Mouse (Mus musculus): Measurements from ENCODE around the gene Olfr507. TPM values are rescaled to one million over a fixed set of nuclear protein-coding genes. Genes with fewer than 3 reads are reported as not detected.
"Not testable (repeated sequence)": the region's sequence is repeated elsewhere in the genome, so short reads cannot be mapped to it uniquely, and the experiment has no call there.

Gene Olfr507
- not detected in 2 replicates for polyA plus RNA-seq (2015; fragmentation: Nextera tagmentation; extraction: Ambion mirVana)

DNA sequence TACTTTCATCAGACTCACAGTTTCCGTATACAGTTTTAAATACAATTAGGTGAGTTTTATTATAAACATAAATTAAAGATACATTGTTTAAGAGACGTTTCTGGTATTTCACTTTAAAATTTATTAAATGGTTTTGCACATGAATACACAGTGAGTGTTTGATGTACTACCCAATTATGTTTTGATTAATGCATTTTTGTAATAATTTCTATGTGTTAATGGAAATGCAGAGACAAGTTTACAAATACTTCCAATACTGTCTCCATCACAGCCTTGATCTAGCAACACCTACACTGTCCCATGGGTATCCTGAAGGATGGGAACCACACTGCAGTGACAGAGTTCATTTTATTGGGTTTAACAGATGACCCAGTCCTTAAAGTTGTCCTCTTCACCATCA is at the start of gene Olfr507:
Olfr507 (plus strand) TSS at position 301 of the 400 bp plus-strand sequence.
- H3K4me1 ChIP-seq (ENCODE audit: control insufficient read depth, insufficient read depth, low read length): no peaks in the 10 kb centered on the region
- H3K36me3 ChIP-seq (ENCODE audit: control insufficient read depth, insufficient read depth): no peaks in the 10 kb centered on the region
- ATAC-seq (replicated peaks; ENCODE audit: extremely low read depth, insufficient read depth, low FRiP score): no peak
- no peak within 1 kb of the TSS for H3K4me3 ChIP-seq (ENCODE audit: low read length)
- no peak within 1 kb of the TSS for H3K27ac ChIP-seq (ENCODE audit: low read length)
- WGBS: 52% methylated on average over 2 of the region's 2 CpGs
- no peak within 1 kb of the TSS for H3K4me2 ChIP-seq (ENCODE audit: low read depth, low read length)
- H3K9me3 ChIP-seq (replicated peaks; ENCODE audit: control insufficient read depth, low read length): no peaks in the 10 kb centered on the region
- no peak within 1 kb of the TSS for H3K9ac ChIP-seq (ENCODE audit: low read length)
- no peaks in the 10 kb centered on the region for H3K27me3 ChIP-seq (ENCODE audit: control insufficient read depth, insufficient read depth, low read length)

- Histone ChIP-seq H3K4me3 (ENCODE audit: low read length) (no peak overlapping the region), H3K9ac (ENCODE audit: low read length) (no peak overlapping the region), H3K27ac (ENCODE audit: low read length) (no peak overlapping the region), H3K4me1 (ENCODE audit: control insufficient read depth, insufficient read depth, low read length) (no peaks in the 10 kb centered on the region), H3K9me3 (replicated peaks; ENCODE audit: control insufficient read depth, low read length) (0 out of 2 replicates have a peak, but pooled peaks cover 5% of the 10 kb centered on the region), H3K27me3 (ENCODE audit: control insufficient read depth, insufficient read depth, low read length) (no peaks in the 10 kb centered on the region), H3K4me2 (ENCODE audit: low read depth, low read length) (no peak overlapping the region), H3K36me3 (ENCODE audit: control insufficient read depth, insufficient read depth) (no peaks in the 10 kb centered on the region)
- 76% methylated on average over 1 of the region's 1 CpGs for WGBS
- no peak for ATAC-seq (replicated peaks; ENCODE audit: extremely low read depth, insufficient read depth, low FRiP score)
Observed at GRCm38 (mm10) chr7:108589797-108590196, 31.8 kb upstream of the Olfr507 start.

DNA sequence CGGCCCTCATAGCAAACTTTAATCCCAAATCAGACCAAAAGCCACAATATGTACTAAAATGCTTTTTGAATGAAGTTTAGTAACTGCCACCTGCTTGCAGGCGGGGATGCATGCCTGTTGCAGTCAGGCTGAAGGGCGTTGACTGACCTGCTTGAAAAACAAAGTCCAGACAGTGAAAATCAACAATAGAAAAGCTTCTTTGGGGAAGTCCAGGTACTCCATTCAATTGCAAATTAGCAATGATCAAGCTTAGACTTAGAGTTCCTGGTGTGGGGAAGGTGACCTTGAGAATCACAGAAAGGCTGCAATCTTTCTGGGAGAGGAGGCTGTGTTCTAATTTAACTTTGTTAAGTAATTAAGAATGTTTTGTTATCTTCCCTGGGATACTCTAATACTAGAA is 19.7 kb upstream of the Olfr507 start:
- not testable (repeated sequence) for H3K27me3 ChIP-seq (ENCODE audit: control insufficient read depth, insufficient read depth, low read length); H3K27ac ChIP-seq (ENCODE audit: low read length); ATAC-seq (replicated peaks; ENCODE audit: extremely low read depth, insufficient read depth, low FRiP score); H3K9ac ChIP-seq (ENCODE audit: low read length); H3K4me1 ChIP-seq (ENCODE audit: control insufficient read depth, insufficient read depth, low read length); H3K9me3 ChIP-seq (replicated peaks; ENCODE audit: control insufficient read depth, low read length); H3K4me2 ChIP-seq (ENCODE audit: low read depth, low read length); H3K4me3 ChIP-seq (ENCODE audit: low read length); H3K36me3 ChIP-seq (ENCODE audit: control insufficient read depth, insufficient read depth)
- 65% methylated on average over 3 of the region's 3 CpGs for WGBS

DNA sequence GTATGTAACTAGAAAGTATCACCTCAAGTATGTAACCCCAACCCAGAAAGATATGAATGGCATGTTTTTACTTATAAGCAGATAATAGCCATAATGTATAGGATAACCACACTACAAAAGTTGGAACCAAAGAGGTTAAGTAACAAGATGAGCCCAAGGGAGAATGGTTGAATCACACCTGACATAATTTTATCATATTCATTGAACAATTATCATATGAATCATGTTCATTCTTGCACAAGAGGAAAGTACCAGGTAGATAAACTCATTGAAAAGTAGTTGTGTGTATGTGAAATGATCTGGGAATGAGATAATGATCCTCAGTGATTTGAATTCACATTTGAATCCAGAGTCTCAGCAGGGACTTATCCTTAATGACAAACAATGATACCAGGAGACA is 11.1 kb upstream of the Olfr507 start, which contains the start of gene Olfr506:
Olfr506 (plus strand) TSS at position 301 of the 400 bp plus-strand sequence.
- Histone ChIP-seq H3K9ac (ENCODE audit: low read length) (no peak within 1 kb of the TSS), H3K9me3 (replicated peaks; ENCODE audit: control insufficient read depth, low read length) (no peaks in the 10 kb centered on the region), H3K36me3 (ENCODE audit: control insufficient read depth, insufficient read depth) (no peaks in the 10 kb centered on the region), H3K27ac (ENCODE audit: low read length) (no peak within 1 kb of the TSS), H3K4me1 (ENCODE audit: control insufficient read depth, insufficient read depth, low read length) (no peaks in the 10 kb centered on the region), H3K4me3 (ENCODE audit: low read length) (no peak within 1 kb of the TSS), H3K27me3 (ENCODE audit: control insufficient read depth, insufficient read depth, low read length) (no peaks in the 10 kb centered on the region), H3K4me2 (ENCODE audit: low read depth, low read length) (no peak within 1 kb of the TSS)
- no peak for ATAC-seq (replicated peaks; ENCODE audit: extremely low read depth, insufficient read depth, low FRiP score)

DNA sequence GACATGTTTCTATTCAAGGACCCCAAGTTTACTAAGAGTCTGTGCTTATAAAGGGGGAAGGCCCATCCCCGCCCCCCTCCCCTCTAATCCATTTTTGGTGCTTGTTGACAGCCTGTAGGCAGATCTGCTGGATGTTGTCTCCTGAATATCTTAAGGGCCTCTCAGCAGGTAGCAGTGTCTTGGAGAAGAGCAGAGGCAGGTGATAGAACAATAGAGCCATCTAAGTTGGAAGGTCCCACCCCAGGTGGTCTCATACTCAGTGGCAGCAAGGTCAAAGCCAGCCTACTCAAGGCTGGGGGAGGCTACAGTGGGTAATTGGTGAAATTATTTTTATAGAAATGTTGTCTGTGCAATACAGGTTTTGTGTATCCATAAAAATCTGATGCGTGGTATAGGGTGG is 7.5 kb upstream of the Olfr507 start:
- Histone ChIP-seq H3K27ac (ENCODE audit: low read length) (no peak overlapping the region), H3K4me1 (ENCODE audit: control insufficient read depth, insufficient read depth, low read length) (no peaks in the 10 kb centered on the region), H3K36me3 (ENCODE audit: control insufficient read depth, insufficient read depth) (no peaks in the 10 kb centered on the region), H3K4me2 (ENCODE audit: low read depth, low read length) (no peak overlapping the region), H3K27me3 (ENCODE audit: control insufficient read depth, insufficient read depth, low read length) (no peaks in the 10 kb centered on the region), H3K4me3 (ENCODE audit: low read length) (no peak overlapping the region), H3K9ac (ENCODE audit: low read length) (no peak overlapping the region), H3K9me3 (replicated peaks; ENCODE audit: control insufficient read depth, low read length) (no peaks in the 10 kb centered on the region)
- WGBS: 70% methylated on average over 2 of the region's 2 CpGs
- ATAC-seq (replicated peaks; ENCODE audit: extremely low read depth, insufficient read depth, low FRiP score): no peak

DNA sequence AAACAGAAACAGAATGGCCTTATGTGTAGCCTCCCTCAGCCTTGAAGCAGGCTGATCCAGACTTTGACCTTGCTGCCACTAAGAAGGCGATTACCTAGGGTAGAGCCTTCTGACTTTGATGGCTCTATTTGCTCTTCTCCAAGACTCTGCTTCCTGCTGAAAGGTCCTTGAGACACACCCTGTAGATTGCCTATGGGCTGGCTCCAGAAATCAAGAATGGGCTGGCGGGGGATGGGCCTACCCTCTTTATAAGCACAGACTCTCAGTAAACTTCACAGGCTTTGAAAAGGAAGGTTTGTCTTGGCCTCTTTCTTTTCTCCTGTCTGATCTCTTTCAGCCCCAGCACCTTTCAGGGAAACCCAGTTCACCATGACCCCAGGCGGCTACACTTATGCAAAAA is 4.8 kb upstream of the Olfr507 start:
- not testable (repeated sequence) for H3K4me3 ChIP-seq (ENCODE audit: low read length); H3K9ac ChIP-seq (ENCODE audit: low read length); H3K36me3 ChIP-seq (ENCODE audit: control insufficient read depth, insufficient read depth); H3K9me3 ChIP-seq (replicated peaks; ENCODE audit: control insufficient read depth, low read length); H3K27ac ChIP-seq (ENCODE audit: low read length); H3K4me1 ChIP-seq (ENCODE audit: control insufficient read depth, insufficient read depth, low read length); H3K27me3 ChIP-seq (ENCODE audit: control insufficient read depth, insufficient read depth, low read length); ATAC-seq (replicated peaks; ENCODE audit: extremely low read depth, insufficient read depth, low FRiP score); H3K4me2 ChIP-seq (ENCODE audit: low read depth, low read length)
- 61% methylated on average over 3 of the region's 3 CpGs for WGBS

DNA sequence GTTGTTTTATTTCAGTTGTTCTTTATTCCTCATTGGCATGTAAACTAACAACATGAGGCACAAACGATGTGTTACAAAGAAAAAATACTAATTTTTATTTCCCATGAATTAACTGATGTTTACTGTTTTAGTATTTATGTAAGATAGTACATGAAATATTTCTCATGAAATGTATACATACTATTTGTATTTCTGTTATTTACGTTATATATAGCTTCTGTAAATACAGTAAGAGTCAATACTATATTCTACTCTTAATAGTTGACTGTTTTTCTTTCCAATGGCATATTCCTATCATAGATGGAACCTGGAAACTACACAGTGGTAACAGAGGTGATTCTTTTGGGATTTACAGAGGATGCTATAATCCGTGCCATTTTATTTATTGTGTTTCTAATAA is 8.1 kb downstream of the Olfr507 start, which contains the start of gene Olfr508:
Olfr508 (plus strand) TSS at position 301 of the 400 bp plus-strand sequence.
- no peaks in the 10 kb centered on the region for H3K36me3 ChIP-seq (ENCODE audit: control insufficient read depth, insufficient read depth)
- no peak within 1 kb of the TSS for H3K9ac ChIP-seq (ENCODE audit: low read length)
- WGBS: 71% methylated on average over 3 of the region's 3 CpGs
- H3K4me2 ChIP-seq (ENCODE audit: low read depth, low read length): no peak within 1 kb of the TSS
- ATAC-seq (replicated peaks; ENCODE audit: extremely low read depth, insufficient read depth, low FRiP score): no peak
- H3K4me3 ChIP-seq (ENCODE audit: low read length): no peak within 1 kb of the TSS
- H3K9me3 ChIP-seq (replicated peaks; ENCODE audit: control insufficient read depth, low read length): no peaks in the 10 kb centered on the region
- H3K27ac ChIP-seq (ENCODE audit: low read length): no peak within 1 kb of the TSS
- H3K27me3 ChIP-seq (ENCODE audit: control insufficient read depth, insufficient read depth, low read length): no peaks in the 10 kb centered on the region
- no peaks in the 10 kb centered on the region for H3K4me1 ChIP-seq (ENCODE audit: control insufficient read depth, insufficient read depth, low read length)

DNA sequence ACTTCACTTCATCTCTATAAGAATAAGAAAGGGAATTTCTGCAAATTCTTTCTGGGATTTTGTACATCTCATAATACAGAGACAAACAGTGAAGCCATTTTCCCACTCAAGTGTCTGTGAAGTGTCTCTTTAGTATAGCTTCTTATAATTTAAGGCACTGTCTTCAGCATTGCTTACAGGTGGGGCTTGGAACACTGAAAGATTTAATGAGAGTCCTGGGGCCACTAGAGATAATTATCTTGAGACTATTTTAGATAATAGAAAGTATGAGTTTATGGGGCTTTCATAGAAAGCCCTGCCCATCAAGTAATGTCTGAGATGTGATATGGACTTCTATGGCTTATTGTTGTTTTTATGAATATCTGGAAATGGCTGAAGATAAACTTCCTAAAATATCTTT is 30.2 kb downstream of the Olfr507 start, which contains the start of gene Olfr509:
Olfr509 (minus strand) TSS at position 101 of the 400 bp plus-strand sequence.
- no peaks in the 10 kb centered on the region for H3K9me3 ChIP-seq (replicated peaks; ENCODE audit: control insufficient read depth, low read length)
- H3K36me3 ChIP-seq (ENCODE audit: control insufficient read depth, insufficient read depth): no peaks in the 10 kb centered on the region
- no peak within 1 kb of the TSS for H3K4me2 ChIP-seq (ENCODE audit: low read depth, low read length)
- H3K4me3 ChIP-seq (ENCODE audit: low read length): no peak within 1 kb of the TSS
- ATAC-seq (replicated peaks; ENCODE audit: extremely low read depth, insufficient read depth, low FRiP score): no peak
- H3K4me1 ChIP-seq (ENCODE audit: control insufficient read depth, insufficient read depth, low read length): no peaks in the 10 kb centered on the region
- no peaks in the 10 kb centered on the region for H3K27me3 ChIP-seq (ENCODE audit: control insufficient read depth, insufficient read depth, low read length)
- no peak within 1 kb of the TSS for H3K27ac ChIP-seq (ENCODE audit: low read length)
- no peak within 1 kb of the TSS for H3K9ac ChIP-seq (ENCODE audit: low read length)

DNA sequence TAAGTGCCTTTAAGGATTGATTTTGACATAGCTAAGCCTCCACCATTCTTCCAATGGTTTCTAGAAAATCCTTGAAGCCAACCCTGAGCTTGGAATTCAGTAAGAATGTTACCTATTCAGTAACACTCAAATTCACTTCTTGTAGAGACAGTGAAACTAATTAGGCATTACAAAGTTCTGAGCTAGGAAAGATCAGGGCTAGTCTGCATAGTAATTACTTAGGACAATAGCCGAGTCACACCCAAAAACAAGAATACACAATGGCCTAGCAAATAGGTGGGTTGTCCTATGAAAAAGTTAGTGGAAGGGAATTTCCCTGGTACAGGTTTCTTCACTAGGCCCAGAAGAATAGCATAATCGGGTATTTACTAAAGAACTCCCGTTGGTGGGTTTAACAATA is 40.8 kb downstream of the Olfr507 start:
- no peaks in the 10 kb centered on the region for H3K36me3 ChIP-seq (ENCODE audit: control insufficient read depth, insufficient read depth)
- no peaks in the 10 kb centered on the region; the same call in 1 of the 2 replicates for H3K9me3 ChIP-seq (replicated peaks; ENCODE audit: control insufficient read depth, low read length)
- no peak overlapping the region for H3K4me3 ChIP-seq (ENCODE audit: low read length)
- H3K4me1 ChIP-seq (ENCODE audit: control insufficient read depth, insufficient read depth, low read length): no peaks in the 10 kb centered on the region
- no peak overlapping the region for H3K4me2 ChIP-seq (ENCODE audit: low read depth, low read length)
- no peaks in the 10 kb centered on the region for H3K27me3 ChIP-seq (ENCODE audit: control insufficient read depth, insufficient read depth, low read length)
- no peak overlapping the region for H3K9ac ChIP-seq (ENCODE audit: low read length)
- ATAC-seq (replicated peaks; ENCODE audit: extremely low read depth, insufficient read depth, low FRiP score): no peak
- H3K27ac ChIP-seq (ENCODE audit: low read length): no peak overlapping the region
- WGBS: 72% methylated on average over 3 of the region's 3 CpGs
